Mouse (Mus musculus): Measurements from ENCODE around the gene Olfr1106.

- TF ChIP-seq POLR2A (IDR thresholded peaks at IDR 0.05; ENCODE audit: extremely low read depth, insufficient read depth, low read length) (no peak), CTCF (IDR thresholded peaks at IDR 0.05; ENCODE audit: extremely low read depth, insufficient read depth, low read length) (no peak)
Observed at GRCm38 (mm10) chr2:87052173-87052572, at the start of gene Olfr1106.
